Mouse (Mus musculus) thymus, postnatal 36 days (tissue): ENCODE data around the gene Itpr2.

Experiments
- DNase-seq, 2 experiments: peaks; one replicate each; pipeline ENCODE4 v3.0.0; 2022; ENCODE audit warnings: mixed read lengths in 2 of 2

Itpr2 gene

DNA sequence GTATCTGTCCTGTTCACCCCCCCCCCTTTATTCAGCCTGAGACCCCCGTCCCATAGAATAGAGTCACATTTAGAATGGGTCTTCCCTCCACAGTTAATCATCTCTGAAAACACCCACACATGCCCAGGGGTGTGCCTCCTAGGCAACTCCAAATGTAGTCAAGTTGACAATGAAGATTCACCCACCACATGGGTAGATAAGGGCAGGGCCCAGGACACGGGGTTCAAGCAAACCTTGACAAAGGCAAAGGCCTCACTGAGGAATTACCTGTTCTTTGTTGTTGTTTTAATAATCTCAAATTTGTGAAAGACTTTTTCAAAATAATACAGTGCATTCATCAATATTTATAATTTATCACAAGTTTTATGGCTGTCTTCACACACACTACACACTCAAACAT lies 2.4 kb upstream of the Itpr2 start:
- DNase-seq = no peak

DNA sequence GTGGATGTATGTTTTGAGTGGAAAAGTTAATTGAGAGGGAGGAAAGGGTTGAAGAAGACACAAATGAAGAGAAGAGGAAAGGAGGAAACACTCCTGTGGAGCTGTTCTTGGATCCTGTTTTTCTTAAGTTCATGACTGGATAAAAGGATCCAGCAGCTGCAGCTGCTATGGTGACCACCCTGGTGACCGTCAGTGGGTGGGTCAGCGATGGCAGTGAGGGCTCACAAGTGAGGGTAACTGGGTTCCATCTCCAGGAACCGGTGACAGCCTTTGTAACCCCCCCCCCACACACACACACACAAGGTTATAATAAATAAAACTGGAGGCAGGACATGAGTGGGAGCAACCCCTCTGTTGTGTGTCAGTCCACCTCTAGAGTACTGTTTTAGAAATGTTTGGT lies 833 bp upstream of the Itpr2 start:
- DNase-seq = no peak

DNA sequence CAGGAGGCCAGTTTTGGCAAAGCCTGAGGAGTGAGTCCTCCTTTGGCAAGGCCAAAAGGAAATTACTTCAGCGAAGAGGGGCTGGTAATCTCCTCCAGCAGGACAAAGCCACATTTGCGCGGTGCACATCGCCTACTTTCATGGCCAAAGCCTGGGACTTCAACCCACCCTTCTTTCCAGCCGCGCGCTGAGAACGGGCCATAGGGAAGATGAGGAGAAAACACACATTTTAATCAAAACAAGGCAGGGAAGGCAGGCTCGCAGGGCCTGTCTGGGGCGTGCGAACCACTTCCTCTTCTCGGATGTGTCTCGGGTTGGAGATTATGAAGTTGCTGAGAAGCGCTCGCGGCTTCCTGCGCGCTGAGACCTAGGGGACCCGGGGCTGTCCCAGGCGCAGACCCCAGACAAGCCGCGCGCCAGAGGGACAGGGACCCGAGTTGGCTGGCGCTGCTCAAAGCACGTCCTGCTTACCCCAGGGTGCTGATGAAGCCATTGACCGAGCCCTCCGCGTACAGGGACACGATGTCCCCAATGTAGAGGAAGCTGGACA lies 632 bp downstream of the Itpr2 start:
- peak; percentile 81 to 85 for DNase-seq

DNA sequence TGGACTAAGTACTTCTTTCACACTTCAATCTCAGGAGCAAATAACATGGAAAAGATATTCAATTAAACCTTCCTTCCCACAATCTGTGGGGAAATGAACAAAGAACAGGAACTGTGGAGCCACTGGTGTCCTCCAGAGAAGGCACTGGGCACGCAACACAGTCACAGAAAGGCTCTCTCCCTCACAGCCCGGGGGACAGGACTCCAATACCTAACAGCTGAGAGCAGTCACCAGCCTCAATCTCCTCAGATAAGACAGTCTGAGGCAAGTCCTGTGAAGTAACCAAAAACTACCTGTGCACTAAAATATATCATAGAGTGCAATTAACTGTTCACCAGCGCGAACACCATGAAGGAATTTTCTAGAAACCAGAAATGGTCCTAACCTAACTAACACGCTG lies 1.3 kb downstream of the Itpr2 start:
- DNase-seq = no peak

DNA sequence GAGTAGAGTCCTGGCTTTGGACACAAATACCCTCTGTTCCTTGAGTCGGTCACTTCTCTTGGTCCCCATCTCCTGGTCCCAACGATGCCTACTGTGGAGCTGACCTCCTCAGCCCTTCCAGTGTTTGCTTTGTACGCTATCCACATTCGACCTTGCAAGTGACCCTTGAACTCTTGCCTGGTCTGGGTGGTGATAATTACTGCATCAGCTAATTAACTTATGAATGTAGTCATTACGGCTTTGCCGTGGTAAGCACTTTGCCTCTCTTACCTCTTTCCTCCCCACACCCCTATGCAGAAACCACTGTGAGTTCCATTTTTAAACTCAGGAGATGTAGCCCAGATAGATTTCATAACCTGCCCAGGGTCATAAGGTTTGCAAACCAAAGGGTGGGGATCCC lies 1.8 kb downstream of the Itpr2 start:
- DNase-seq = no peak

DNA sequence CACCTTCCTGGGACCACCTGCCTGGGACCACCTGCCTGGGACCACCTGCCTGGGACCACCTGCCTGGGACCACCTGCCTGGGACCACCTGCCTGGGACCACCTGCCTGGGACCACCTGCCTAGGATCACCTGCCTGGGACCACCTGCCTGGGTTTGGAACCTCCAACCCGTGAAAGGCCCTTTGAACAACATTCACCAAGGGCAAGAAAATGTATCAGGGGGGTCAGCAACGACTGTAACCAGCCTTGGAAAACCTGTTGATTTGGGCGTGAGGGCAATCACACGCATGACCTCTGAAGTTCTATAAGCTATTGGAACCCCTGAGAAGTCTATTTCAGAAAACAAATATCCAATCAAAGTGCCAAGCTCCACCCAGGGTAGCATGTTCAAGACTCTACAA lies 2.5 kb downstream of the Itpr2 start:
- peak in 1 of 2 experiments; percentile 32 for DNase-seq

DNA sequence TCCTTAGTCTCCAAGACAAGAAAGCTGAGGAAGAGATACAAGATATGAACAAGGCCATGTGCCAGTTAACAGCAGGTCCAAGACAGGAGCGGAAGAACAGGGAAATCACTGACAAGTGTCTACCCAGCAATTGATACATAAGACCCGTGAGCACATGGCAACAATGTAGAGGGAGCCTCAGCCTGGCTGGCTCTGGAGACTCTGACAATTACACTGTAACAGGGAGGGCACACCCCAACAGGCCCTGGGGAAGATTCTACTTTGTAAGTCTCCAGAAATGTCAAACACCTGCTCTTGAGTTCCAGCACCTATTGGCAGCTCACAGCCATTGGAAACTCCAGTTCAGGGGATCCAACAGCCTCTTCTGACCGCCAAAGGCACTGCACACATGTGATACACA lies 3.6 kb downstream of the Itpr2 start:
- no peak for DNase-seq

DNA sequence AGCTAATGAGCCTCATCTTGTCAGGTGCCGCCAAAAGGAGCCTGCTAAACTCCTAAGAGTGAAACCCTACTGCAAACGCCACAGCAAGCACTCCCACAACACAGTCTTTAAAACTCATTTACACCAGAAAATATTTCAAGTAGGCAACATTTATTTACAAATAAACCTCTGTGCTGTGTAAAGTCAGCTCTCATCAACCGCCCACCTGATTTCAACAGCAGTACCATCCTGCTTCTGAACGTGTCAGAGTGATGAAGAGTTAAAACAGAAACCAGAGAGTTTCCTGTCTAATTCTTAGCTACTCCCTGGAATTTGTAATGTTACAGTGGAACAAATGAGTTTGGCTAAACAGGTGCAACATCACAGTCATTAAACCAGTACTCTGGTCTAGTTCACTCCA lies 4.2 kb downstream of the Itpr2 start:
- no peak for DNase-seq

DNA sequence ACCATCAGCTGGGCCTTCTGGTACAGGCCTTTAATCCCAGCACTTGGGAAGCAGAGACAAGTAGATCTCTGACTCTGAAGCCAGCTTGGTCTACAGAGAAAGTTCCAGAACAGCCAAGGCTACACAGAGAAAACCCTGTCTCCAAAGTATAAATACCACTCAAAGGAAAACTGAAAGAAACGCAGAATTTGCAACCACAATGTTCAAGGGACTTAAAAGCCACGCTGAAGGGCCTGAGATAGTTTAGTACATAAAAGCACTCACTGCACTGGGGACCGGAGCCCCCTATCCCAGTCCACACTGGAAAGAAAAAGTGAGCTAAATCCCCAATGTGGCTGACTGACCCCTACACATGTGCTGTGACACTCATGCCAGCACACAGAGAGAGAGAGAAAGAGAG lies 4.6 kb downstream of the Itpr2 start:
- DNase-seq = no peak

DNA sequence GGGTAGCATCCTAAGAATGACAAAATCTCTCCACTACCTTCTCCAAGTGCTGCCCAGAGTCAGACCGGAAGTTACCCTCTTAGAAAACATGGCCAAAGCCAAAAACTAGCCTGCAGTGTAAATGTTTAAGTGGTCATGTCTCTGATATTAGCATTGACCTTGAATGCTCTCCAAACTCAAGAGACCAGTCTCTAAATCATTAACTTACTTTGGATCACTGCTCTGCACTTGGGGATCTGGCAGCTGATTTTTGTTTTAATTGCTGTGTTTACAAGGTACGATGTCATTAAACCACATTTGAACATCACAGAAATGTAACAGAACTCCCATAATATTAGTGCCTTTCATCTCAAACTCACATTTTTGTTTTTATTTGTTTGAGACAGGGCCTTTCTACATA lies 10.3 kb downstream of the Itpr2 start:
- DNase-seq = no peak

DNA sequence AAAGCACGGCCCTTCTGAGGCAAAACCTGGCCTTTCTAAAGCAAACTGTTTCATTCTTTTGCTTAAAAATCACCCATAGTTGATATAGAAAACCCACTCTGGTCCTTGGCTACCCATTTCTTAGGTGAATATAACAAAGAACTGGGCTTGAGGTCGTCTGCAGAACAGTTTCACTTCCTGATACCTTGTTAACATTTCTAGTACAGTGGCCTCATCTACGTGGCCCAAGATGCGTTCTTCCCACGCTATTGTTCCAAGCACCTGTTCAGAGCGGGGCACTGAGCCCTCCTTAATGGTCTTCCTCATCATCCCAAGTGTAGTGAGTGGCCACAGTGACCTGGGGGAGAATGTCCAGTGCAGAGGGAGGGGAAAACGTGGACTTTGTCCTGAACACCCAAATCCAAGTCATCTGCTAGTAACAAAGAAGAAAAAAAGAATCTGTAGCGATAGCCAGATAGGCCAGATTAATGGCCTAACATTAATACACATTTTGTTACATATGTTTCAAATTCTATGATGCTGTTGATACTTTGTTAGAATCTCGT lies 11.5 kb downstream of the Itpr2 start:
- DNase-seq = no peak

DNA sequence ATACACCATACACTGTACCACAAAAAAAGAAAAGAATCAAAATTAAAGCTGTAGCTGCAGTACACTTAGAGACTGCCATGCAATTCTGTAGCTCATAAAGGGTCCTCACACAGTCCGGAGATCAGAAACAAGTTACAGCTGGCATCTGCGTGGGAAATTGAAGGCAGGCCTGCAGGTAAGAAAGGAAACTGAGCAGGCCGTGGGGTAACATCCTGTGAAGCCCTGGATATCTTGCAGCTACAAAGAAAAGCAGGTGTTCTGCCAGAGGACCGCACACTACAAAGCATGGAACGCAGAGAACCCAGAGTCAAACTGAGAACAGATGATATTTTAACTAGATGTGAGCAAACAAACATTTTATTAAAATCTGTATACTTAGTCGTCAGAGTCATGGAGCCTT lies 12.2 kb downstream of the Itpr2 start:
- DNase-seq = peak; percentile 59 to 74

DNA sequence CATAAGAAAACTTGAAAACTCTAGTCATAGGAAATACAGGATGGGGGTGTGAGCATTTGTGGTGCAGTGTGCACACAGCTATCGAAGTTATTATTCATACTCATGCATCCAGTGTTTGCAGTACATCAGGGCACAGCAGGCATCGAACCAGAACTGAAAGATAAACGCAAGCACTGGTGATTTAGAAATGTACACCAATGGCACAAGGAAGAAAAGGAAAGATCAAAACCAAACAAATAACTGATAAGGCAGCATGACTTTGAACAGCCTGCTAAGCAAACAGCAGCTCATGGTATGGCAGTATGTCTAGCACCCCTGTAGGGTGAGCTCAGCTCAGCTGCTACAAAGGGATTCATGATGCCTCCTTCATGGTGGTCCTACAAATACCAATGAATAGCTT lies 13.3 kb downstream of the Itpr2 start:
- no peak for DNase-seq

DNA sequence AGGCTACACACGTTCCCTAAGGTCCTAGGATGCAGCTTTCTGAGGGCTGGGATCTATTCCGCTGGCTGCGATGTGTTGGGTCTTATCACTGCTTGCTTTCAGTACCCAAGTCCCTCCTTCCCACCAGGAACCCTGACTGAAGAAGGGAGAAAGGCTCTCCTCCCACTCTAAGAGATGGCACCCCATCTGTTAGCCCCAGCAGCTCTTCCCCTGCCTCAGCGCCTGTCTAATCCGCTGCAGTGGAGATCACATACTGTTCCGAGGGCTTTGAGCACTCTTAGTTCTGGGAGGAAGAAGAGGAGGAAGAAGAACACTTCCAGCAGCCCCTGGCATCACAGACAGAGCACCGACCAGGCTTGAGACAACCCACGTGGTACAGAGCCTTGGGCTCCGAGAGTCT lies 14.9 kb downstream of the Itpr2 start:
- DNase-seq = no peak

DNA sequence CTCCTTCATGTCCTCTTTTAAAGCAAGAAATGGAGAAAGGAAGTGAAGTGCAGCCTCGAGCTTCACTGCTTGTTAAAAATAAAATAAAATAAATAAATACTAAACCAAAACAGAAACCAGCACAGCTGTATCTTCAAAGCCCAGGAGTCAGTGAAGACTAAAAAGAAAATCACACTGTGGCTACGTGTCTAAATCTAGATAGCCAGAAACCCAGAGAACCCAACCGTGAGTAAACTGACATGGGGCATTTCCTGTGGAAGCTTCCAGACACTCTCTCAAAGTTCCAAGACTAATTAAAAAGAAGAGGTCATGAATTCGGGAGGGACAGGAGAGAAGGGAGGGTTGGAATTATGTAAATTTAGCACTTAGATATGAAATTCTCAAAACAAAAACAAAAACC lies 15.9 kb downstream of the Itpr2 start:
- DNase-seq = no peak

DNA sequence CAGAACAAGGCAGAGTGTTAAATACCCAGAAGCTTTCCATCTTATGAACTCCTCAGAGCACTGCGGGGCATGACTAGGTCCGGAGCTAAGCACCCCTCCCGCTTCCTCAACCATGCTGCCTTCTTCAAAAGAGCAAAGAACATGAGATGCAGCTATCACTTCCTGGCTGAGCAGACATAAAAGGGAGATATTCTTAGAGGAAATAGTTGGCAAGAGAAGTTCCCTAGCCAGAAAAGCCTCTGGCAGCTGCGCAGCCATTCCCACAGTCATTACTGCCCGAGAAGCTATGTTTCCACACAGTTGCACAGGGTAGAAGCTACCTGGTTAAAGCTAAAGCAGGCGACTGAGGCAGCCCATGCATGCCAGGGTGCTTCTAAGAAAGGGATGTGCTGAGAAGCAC lies 20.6 kb downstream of the Itpr2 start:
- DNase-seq = peak; percentile 51 to 58

DNA sequence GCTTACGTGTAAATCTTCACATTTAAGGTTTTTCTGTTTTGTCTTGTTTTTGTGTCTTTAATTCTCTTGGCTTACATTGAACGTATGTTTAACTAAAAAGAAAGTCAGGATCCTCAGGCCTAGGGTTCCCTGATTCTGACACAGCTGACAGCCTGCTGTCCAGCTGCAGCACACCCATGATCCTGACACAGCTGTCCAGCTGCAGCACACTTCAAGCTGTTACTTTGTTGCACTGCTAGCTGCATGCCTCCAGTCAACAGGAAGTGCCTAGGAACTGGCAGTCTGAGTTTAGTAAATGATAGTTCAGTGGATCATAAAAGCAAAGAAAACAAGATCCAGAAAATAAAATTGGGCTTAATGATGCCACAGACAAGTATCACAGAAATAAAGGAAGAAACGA lies 21.1 kb downstream of the Itpr2 start:
- peak in 1 of 2 experiments; percentile 40 for DNase-seq

DNA sequence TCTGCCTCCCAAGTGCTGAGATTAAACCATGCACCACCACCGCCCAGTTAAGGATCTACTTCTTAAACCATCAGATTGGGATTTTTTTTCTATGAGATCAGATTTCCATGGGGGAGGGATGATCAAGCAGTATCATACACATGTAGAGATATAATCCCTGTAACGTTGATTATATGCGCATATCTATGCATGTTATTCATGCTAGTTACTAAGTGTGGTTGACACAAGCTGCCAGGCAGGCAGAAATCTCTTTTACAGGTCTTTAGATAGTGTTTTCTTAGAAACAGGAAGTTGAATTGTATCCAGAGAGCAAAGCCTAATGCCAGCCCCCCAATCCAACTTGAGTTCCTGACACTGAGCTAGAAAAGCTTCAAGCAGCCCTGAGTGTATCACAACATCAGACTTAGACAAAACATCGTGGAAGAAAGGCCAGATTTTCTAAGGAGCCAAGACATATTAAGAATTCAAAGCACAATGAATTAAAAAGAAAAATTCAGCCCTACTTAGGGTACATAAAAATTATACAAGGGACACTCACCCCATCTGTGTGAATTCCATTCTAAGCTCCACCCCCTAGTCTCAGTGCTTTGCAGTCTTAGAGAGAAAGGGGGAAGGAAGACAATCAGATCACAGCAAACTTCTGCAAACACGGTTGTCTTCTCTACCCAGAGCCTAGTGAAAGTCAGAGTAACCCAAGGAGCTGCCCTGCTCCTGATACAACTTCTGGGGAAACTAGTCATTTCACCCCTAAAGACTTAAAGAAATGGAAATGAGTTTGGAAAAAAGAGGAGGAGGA lies 22.9 kb downstream of the Itpr2 start:
- no peak for DNase-seq

DNA sequence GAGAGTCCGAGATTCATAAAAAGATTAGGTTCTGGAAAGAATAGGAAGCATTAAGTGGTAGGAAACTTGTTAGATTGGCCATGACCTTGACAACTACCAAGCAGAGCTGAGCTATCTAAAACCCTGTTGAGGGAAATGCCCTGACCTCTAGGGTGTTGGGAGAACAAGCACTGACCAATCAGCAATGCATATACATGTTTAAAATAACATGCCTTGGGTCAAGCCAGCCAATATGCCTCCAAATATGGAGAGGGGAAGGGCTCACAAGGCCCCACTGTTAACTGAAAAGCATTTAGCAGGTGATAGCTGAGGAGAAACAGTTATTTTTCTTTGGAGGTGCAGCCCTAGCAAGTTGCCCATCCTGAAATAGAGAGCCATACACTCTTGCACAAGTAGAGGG lies 25.2 kb downstream of the Itpr2 start:
- no peak for DNase-seq

DNA sequence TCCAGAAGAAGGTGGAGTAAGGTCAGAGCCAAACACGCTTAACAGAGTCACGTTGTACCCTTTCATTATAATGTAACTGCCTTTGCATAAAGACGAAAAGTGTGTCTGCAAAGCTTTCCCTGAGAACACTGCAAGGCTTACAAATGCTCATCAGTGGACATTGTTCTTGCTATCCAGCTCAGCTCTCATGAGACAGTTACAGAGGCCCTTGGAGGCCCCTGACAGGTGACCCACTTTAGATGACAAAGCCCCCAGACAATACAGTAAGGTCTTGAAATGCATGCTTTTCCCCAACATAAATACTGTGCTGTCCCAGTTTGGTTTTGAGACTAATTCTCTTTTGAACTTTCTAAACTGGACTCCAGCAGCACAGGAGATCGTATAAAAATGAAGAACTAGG lies 27.9 kb downstream of the Itpr2 start:
- DNase-seq = no peak

DNA sequence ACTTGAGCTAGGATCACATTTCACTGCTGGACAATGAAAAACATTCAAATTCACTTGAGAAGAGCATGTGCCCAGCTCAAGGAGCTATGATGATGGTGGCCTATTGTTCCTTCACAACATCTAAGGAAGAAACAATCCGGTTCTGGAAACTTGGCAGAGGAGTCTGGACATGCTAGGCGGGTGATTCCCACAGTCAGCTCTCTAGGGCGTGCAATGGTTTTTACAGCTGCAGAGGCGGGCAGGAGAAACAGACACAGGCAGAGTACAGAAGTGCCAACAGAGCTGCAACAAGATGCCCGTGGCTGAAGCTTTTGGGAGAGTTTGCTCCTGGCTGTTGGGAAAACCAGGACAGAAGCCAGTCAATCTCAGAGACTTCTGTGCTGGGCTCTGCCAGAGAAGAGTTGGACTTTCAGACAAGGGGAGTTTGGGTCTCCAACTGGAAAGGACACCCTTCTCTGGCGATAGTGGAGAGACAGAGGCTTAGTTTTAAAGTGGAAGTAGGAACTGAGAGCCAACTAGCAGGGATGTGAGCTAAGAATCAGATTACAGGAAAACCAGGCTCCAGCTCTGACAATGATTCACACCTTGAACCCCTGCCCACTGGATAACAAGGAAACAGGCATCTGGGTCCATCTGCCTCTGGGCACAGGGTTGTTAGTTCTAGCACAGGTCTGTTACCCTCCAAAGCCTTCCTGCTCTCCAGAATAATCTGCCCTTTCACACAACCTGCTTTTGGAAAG lies 28.6 kb downstream of the Itpr2 start:
- no peak for DNase-seq

DNA sequence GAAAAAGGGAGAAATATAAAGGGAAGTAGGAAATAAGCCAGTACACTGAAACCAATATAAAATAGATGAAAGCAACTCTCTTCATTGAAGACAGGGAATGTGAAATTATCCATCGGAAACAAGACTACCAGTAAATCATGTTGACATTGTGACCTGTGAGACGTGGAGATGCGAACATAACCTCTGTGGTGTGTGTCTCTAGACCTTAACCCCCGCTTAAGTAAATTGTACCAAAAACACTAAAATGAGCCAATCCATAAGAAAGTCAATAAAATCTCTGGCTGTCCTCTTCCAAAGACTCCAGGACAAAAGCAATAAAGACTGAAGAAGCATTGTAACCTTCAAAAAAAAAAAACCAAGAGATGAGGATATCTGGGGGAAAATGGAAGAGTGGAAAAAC lies 31.6 kb downstream of the Itpr2 start:
- no peak for DNase-seq

DNA sequence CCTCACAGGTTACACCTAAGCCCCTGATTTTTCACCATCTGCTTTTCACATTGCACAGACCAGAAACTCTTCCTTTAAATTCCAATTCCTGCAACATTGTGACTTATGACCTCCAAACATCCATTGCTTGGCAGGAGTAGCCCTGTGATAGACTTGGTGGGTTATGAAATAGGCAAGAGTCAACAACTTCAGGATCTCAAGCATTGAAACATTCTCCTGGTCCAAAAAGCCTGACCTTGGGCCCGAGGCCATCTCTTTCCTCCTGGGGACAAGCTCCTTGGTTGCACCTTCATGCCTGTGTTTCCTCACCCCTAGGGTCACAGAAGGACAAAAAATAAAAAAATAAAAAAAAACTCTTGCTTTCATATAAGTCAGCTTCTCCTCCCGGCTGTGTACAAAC lies 32.1 kb downstream of the Itpr2 start:
- DNase-seq = no peak

DNA sequence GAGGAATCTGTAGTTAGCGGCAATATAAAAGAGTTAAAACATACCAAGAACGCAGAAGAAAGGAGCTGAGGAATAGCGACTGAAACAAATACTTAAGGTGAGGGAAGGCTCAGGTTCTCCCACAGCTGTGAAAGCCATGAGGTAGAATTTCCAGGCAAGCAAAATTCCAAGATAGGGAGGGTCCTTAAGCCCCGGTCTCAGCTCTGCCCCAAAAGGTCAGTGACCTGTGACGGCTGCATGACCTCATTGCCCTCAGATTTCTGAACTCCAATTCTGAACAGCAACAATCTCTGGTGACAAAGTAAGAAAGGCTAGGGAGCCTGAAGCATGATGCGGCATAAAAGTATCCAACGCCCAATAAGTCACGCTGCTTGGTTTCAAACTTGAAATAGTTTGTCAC lies 33.7 kb downstream of the Itpr2 start:
- no peak for DNase-seq
